Mouse (Mus musculus) left cerebral cortex, postnatal 36 days (tissue): ENCODE results near the gene Prmt1. TPM values are rescaled to one million over a fixed set of nuclear protein-coding genes. Genes with fewer than 3 reads are reported as not detected.

Source experiments
- DNase-seq, 2 experiments: peaks; one replicate each; pipeline ENCODE4 v3.0.0; 2021 to 2022; ENCODE audit warnings: low spot score in 2 of 2, mixed read lengths in 1 of 2
- intact Hi-C: fragments of 180-260 bp; cut with DNase I; formaldehyde crosslinking; loops from one replicate; pipeline ENCODE4 v1.15.1; 2025
- total RNA-seq, 2 experiments: library from RNA; stranded (reverse); gene quantifications; 2 replicates each; pipeline ENCODE4 v1.2.3; 2021

Prmt1 gene
- total RNA-seq, 2 experiments from 2014 or later = 143 to 145 TPM

- intact Hi-C loops = no loop called here
- DNase-seq = no peak
These were observed 27.7 kb upstream of the Prmt1 start for GRCm38 (mm10) chr7:45014096-45014451.

GRCm38 (mm10) chr7:45013366-45014095 lies 27.2 kb upstream of the Prmt1 start:
- no peak for DNase-seq
- intact Hi-C loops = no loop called here

- DNase-seq = no peak
- intact Hi-C loops = no loop called here
These were observed 26.5 kb upstream of the Prmt1 start for GRCm38 (mm10) chr7:45012824-45013223.

- intact Hi-C loops = no loop called here
- DNase-seq = no peak
These were observed 25.6 kb upstream of the Prmt1 start for GRCm38 (mm10) chr7:45012011-45012410.

- DNase-seq = no peak
- intact Hi-C loops = no loop called here
These were observed 22.0 kb upstream of the Prmt1 start for GRCm38 (mm10) chr7:45008411-45008810.

- no peak for DNase-seq
- intact Hi-C loops = no loop called here
These were observed 21.5 kb upstream of the Prmt1 start for GRCm38 (mm10) chr7:45007846-45008245.

- intact Hi-C loops = no loop called here
- DNase-seq = no peak
These were observed 20.8 kb upstream of the Prmt1 start for GRCm38 (mm10) chr7:45007141-45007540.

- DNase-seq = no peak
- intact Hi-C loops = no loop called here
These were observed 20.1 kb upstream of the Prmt1 start for GRCm38 (mm10) chr7:45006503-45006902.

- DNase-seq = no peak
- intact Hi-C loops = no loop called here
These were observed 19.1 kb upstream of the Prmt1 start for GRCm38 (mm10) chr7:45005321-45005992.

- intact Hi-C loops = no loop called here
- no peak for DNase-seq
These were observed 18.2 kb upstream of the Prmt1 start for GRCm38 (mm10) chr7:45004546-45004945.

- DNase-seq = no peak
- intact Hi-C loops = no loop called here
These were observed 16.1 kb upstream of the Prmt1 start for GRCm38 (mm10) chr7:45002440-45002839.

GRCm38 (mm10) chr7:45000539-45001114 lies 14.3 kb upstream of the Prmt1 start:
- DNase-seq = no peak
- intact Hi-C loops = no loop called here

- no peak for DNase-seq
- intact Hi-C loops = no loop called here
These were observed 13.4 kb upstream of the Prmt1 start for GRCm38 (mm10) chr7:44999753-45000152.

- intact Hi-C loops = no loop called here
- no peak for DNase-seq
These were observed 12.2 kb upstream of the Prmt1 start, which contains the start of gene Bcl2l12 for GRCm38 (mm10) chr7:44998501-44998955. Gene Bcl2l12, minus strand, starts transcription at chr7:44998712.

GRCm38 (mm10) chr7:44997940-44998428 lies 11.6 kb upstream of the Prmt1 start:
- intact Hi-C loops = loop anchor here (2.0 kb wide), 1 partner anchor 19 kb away; the partner anchor contains the start of genes Rras and Scaf1
- DNase-seq = no peak

GRCm38 (mm10) chr7:44997231-44997939 lies 11.0 kb upstream of the Prmt1 start, which contains the start of gene Irf3:
Gene Irf3, plus strand, starts transcription at chr7:44997648.
- intact Hi-C loops = loop anchor here (2.0 kb wide), 1 partner anchor 19 kb away; the partner anchor contains the start of genes Rras and Scaf1
- peak; percentile 96 to 97 for DNase-seq

- intact Hi-C loops = loop anchor here (2.0 kb wide), 1 partner anchor 20 kb away; the partner anchor contains the start of genes Rras and Scaf1
These were observed 10.3 kb upstream of the Prmt1 start for GRCm38 (mm10) chr7:44996672-44997071.

GRCm38 (mm10) chr7:44986879-44987718 lies 731 bp upstream of the Prmt1 start:
- DNase-seq = peak in 1 of 2 experiments; percentile 28
- intact Hi-C loops = no loop called here

More at GRCm38 (mm10) chr7:44996672-44997071, 10.3 kb upstream of the Prmt1 start:
- no peak for DNase-seq
